Mouse (Mus musculus): Measurements from ENCODE around the gene Ttc39b. TPM values are rescaled to one million over a fixed set of nuclear protein-coding genes. Genes with fewer than 3 reads are reported as not detected.

Ttc39b gene
- polyA plus RNA-seq, 1 experiment from 2014 or later = 15.7 TPM

GRCm38 (mm10) chr4:83325366-83325765 is 1.3 kb upstream of the Ttc39b start:
- no peak overlapping the region for H3K4me3 ChIP-seq (ENCODE audit: low read depth, low read length)
- DNase-seq (ENCODE audit: low spot score) (no peak), ATAC-seq (ENCODE audit: low FRiP score, low TSS enrichment) (no peak)
- H3K4me2 ChIP-seq (replicated peaks; ENCODE audit: low read depth) = no peak overlapping the region
- H3K4me1 ChIP-seq (replicated peaks; ENCODE audit: control insufficient read depth, insufficient read depth) = 0 out of 2 replicates have a peak, but pooled peaks cover 4% of the 10 kb centered on the region
- no peak for TF ChIP-seq EP300 (optimal IDR thresholded peaks at IDR 0.05)
- no peak for TF ChIP-seq CTCF (IDR thresholded peaks at IDR 0.05; ENCODE audit: low read depth)
- H3K27me3 ChIP-seq (ENCODE audit: control insufficient read depth, insufficient read depth, low read length) = no peaks in the 10 kb centered on the region
- no peak overlapping the region for H3K9ac ChIP-seq (ENCODE audit: low read length)
- H3K36me3 ChIP-seq (ENCODE audit: control insufficient read depth, insufficient read depth, low read length) = no peaks in the 10 kb centered on the region
- no peak overlapping the region for H3K27ac ChIP-seq (replicated peaks)
- H3K9me3 ChIP-seq (ENCODE audit: control insufficient read depth, low read length) = no peaks in the 10 kb centered on the region
- 65% methylated on average over 5 of the region's 5 CpGs for WGBS

DNA sequence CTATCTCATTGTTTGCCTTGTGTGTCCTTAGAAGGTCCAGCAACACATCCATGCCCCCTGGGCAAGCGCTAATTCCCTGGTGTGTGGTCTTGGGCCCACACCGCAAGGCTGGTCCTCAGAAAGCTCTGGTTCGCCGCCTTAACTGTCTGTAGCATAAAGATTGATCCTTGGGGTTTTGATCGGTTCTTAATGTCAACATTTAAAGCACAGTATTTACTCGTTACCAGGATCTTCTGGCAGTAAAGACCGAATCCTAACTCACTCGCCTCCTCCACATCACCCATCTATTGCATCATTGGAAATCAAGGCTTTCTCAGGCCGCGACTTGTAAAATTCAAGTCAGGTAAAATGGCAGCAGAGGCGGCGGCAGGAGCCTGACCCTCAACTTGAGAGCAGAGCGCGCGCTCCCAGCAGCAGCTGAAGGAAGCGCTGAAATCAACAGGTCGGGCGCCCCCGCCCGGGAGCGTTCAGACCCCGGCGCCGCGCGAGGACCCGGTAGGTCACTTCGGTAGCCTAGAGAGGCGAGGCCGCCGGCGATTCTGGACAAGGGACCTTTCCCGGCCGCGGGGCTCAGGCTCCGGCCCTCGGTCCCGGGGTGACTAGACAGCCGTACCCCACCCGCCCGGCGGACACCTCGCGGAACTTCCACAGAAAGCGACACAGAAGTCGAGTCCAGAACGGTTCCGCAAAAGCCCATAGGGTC is 703 bp downstream of the Ttc39b start:
- Histone ChIP-seq H3K36me3 (ENCODE audit: control insufficient read depth, insufficient read depth, low read length) (no peaks in the 10 kb centered on the region), H3K9ac (ENCODE audit: low read length) (peak overlapping the region; percentile 90), H3K27ac (replicated peaks) (peak overlapping the region; percentile 96), H3K9me3 (ENCODE audit: control insufficient read depth, low read length) (no peaks in the 10 kb centered on the region), H3K27me3 (ENCODE audit: control insufficient read depth, insufficient read depth, low read length) (no peaks in the 10 kb centered on the region), H3K4me1 (replicated peaks; ENCODE audit: control insufficient read depth, insufficient read depth) (0 out of 2 replicates have a peak, but pooled peaks cover 4% of the 10 kb centered on the region), H3K4me2 (replicated peaks; ENCODE audit: low read depth) (peak overlapping the region; percentile 80), H3K4me3 (ENCODE audit: low read depth, low read length) (peak overlapping the region; percentile 83)
- DNase-seq (ENCODE audit: low spot score) = peak; percentile 79
- TF ChIP-seq EP300 (optimal IDR thresholded peaks at IDR 0.05) = no peak
- TF ChIP-seq CTCF (IDR thresholded peaks at IDR 0.05; ENCODE audit: low read depth) = peak; percentile 61
- 3% methylated on average over 48 of the region's 48 CpGs for WGBS
- peak; percentile 54 for ATAC-seq (ENCODE audit: low FRiP score, low TSS enrichment)

- ATAC-seq (ENCODE audit: low FRiP score, low TSS enrichment) = no peak
- Histone ChIP-seq H3K4me2 (replicated peaks; ENCODE audit: low read depth) (no peak overlapping the region), H3K9ac (ENCODE audit: low read length) (no peak overlapping the region), H3K27me3 (ENCODE audit: control insufficient read depth, insufficient read depth, low read length) (no peaks in the 10 kb centered on the region), H3K36me3 (ENCODE audit: control insufficient read depth, insufficient read depth, low read length) (no peaks in the 10 kb centered on the region), H3K9me3 (ENCODE audit: control insufficient read depth, low read length) (no peaks in the 10 kb centered on the region), H3K27ac (replicated peaks) (no peak overlapping the region), H3K4me1 (replicated peaks; ENCODE audit: control insufficient read depth, insufficient read depth) (peaks cover 10% of the 10 kb centered on the region; the same call in 1 of the 2 replicates), H3K4me3 (ENCODE audit: low read depth, low read length) (no peak overlapping the region)
- TF ChIP-seq CTCF (IDR thresholded peaks at IDR 0.05; ENCODE audit: low read depth) (no peak), EP300 (optimal IDR thresholded peaks at IDR 0.05) (no peak)
- WGBS = 95% methylated on average over 4 of the region's 4 CpGs
- DNase-seq (ENCODE audit: low spot score) = no peak
Measured at GRCm38 (mm10) chr4:83319736-83320135, 4.3 kb downstream of the Ttc39b start.

- Histone ChIP-seq H3K36me3 (ENCODE audit: control insufficient read depth, insufficient read depth, low read length) (no peaks in the 10 kb centered on the region), H3K27ac (replicated peaks) (no peak overlapping the region), H3K9ac (ENCODE audit: low read length) (no peak overlapping the region), H3K27me3 (ENCODE audit: control insufficient read depth, insufficient read depth, low read length) (no peaks in the 10 kb centered on the region), H3K4me1 (replicated peaks; ENCODE audit: control insufficient read depth, insufficient read depth) (peaks cover 10% of the 10 kb centered on the region; the same call in 1 of the 2 replicates), H3K4me3 (ENCODE audit: low read depth, low read length) (no peak overlapping the region), H3K4me2 (replicated peaks; ENCODE audit: low read depth) (no peak overlapping the region), H3K9me3 (ENCODE audit: control insufficient read depth, low read length) (no peaks in the 10 kb centered on the region)
- DNase-seq (ENCODE audit: low spot score) (no peak), ATAC-seq (ENCODE audit: low FRiP score, low TSS enrichment) (no peak)
- TF ChIP-seq CTCF (IDR thresholded peaks at IDR 0.05; ENCODE audit: low read depth) (no peak), EP300 (optimal IDR thresholded peaks at IDR 0.05) (no peak)
- 25% methylated on average over 3 of the region's 3 CpGs for WGBS
Measured at GRCm38 (mm10) chr4:83318758-83319157, 5.3 kb downstream of the Ttc39b start.

DNA sequence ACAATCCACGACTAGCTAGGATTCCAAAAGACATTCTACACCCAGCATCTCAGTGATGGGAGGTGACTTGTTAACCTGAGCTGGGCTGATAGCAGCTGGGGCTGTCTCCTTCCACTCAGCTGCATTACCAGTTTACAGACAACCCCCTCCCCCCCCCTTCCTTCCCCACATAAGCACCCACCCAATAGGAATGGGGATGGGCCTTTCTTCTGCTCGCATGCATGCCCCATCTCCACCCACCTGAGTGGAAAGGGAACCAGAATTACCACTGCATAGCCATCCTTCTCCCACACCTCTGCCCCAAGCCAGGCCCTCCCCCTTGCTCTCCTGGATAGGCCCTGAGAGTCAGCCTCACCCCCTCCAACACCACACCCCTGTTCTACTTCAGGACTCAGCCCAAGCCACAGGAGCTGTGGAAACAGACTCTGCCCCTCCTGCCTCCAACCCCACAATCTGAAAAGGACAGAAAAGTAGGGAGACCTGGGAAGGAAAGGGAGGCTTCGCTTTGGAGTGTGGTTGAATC is 6.2 kb downstream of the Ttc39b start:
- H3K27me3 ChIP-seq (ENCODE audit: control insufficient read depth, insufficient read depth, low read length) = no peaks in the 10 kb centered on the region
- DNase-seq (ENCODE audit: low spot score) (peak; percentile 58), ATAC-seq (ENCODE audit: low FRiP score, low TSS enrichment) (peak; percentile 82)
- WGBS = 63% methylated on average over 3 of the region's 3 CpGs
- no peak overlapping the region for H3K9ac ChIP-seq (ENCODE audit: low read length)
- peaks cover 7% of the 10 kb centered on the region; the same call in 1 of the 2 replicates for H3K4me1 ChIP-seq (replicated peaks; ENCODE audit: control insufficient read depth, insufficient read depth)
- TF ChIP-seq EP300 (optimal IDR thresholded peaks at IDR 0.05) = no peak
- TF ChIP-seq CTCF (IDR thresholded peaks at IDR 0.05; ENCODE audit: low read depth) = no peak
- H3K36me3 ChIP-seq (ENCODE audit: control insufficient read depth, insufficient read depth, low read length) = no peaks in the 10 kb centered on the region
- H3K4me3 ChIP-seq (ENCODE audit: low read depth, low read length) = no peak overlapping the region
- H3K9me3 ChIP-seq (ENCODE audit: control insufficient read depth, low read length) = no peaks in the 10 kb centered on the region
- no peak overlapping the region for H3K4me2 ChIP-seq (replicated peaks; ENCODE audit: low read depth)
- H3K27ac ChIP-seq (replicated peaks) = peak overlapping the region; percentile 56; the same call in 1 of the 2 replicates

GRCm38 (mm10) chr4:83316718-83317117 is 7.3 kb downstream of the Ttc39b start:
- no peak overlapping the region for H3K9ac ChIP-seq (ENCODE audit: low read length)
- H3K27me3 ChIP-seq (ENCODE audit: control insufficient read depth, insufficient read depth, low read length) = no peaks in the 10 kb centered on the region
- TF ChIP-seq CTCF (IDR thresholded peaks at IDR 0.05; ENCODE audit: low read depth) (no peak), EP300 (optimal IDR thresholded peaks at IDR 0.05) (no peak)
- no peaks in the 10 kb centered on the region for H3K36me3 ChIP-seq (ENCODE audit: control insufficient read depth, insufficient read depth, low read length)
- H3K9me3 ChIP-seq (ENCODE audit: control insufficient read depth, low read length) = no peaks in the 10 kb centered on the region
- no peak overlapping the region for H3K4me3 ChIP-seq (ENCODE audit: low read depth, low read length)
- H3K4me2 ChIP-seq (replicated peaks; ENCODE audit: low read depth) = no peak overlapping the region
- peaks cover 5% of the 10 kb centered on the region; the same call in 1 of the 2 replicates for H3K4me1 ChIP-seq (replicated peaks; ENCODE audit: control insufficient read depth, insufficient read depth)
- DNase-seq (ENCODE audit: low spot score) (peak; percentile 43), ATAC-seq (ENCODE audit: low FRiP score, low TSS enrichment) (peak; percentile 64)
- peak overlapping the region; percentile 13; the same call in 1 of the 2 replicates for H3K27ac ChIP-seq (replicated peaks)
- 70% methylated on average over 3 of the region's 3 CpGs for WGBS

Data from stomach, postnatal 0 days (tissue).